ENCODE assay signal across 8 mouse cellular contexts in the genomic region with DNA sequence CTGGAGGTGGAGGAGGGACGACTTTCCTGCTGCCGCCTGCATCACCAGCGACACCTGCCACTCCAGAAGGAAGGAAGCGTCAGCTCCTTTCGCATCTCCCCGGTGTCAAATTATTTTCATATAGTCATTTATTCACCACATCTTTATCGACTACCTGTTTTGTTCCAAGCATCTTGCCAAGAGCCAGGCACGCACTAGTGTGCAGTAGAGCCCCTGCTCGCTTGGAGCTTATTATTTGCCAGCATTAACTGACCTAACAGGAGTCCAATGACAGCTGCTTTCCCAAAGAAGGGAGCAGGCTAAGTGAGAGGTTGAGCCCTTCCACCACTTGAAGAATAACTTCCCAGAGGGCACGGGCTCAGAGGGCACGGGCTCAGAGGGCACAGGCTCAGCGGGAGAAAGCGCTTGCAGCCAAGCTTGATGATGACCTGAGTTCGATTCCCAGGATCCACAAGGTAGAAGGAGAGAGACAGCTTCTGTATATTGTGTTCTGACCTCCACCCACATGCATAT. TPM values are rescaled to one million over a fixed set of nuclear protein-coding genes. Genes with fewer than 3 reads are reported as not detected.
A peak's percentile ranks its signal among the peaks of the same experiment; 100 is the strongest.
DNase-seq lines count a peak whose midpoint lies in the region; ATAC-seq and TF ChIP-seq lines count a peak whose summit lies in the region.

TSS of gene Cyfip2 (minus strand) at position 337 of the 513 bp plus-strand sequence.

- peak within 1 kb of the TSS; percentile 82 for H3K9ac ChIP-seq in heart, embryonic 12.5 days
- peak within 1 kb of the TSS; percentile 76 for H3K9ac ChIP-seq in kidney, embryonic 16.5 days (replicated peaks; ENCODE audit: low read length)
- H3K9ac ChIP-seq in liver, embryonic 16.5 days (ENCODE audit: low read depth, low read length) = peak within 1 kb of the TSS; percentile 59
- H3K9ac ChIP-seq in stomach, postnatal 0 days (ENCODE audit: low read length) = peak within 1 kb of the TSS; percentile 47

- H3K4me2 ChIP-seq in heart, embryonic 12.5 days = peak within 1 kb of the TSS; percentile 97
- H3K4me2 ChIP-seq in kidney, embryonic 16.5 days (replicated peaks; ENCODE audit: low read depth, low read length) = peak within 1 kb of the TSS; percentile 95
- peak within 1 kb of the TSS; percentile 79 for H3K4me2 ChIP-seq in liver, embryonic 16.5 days (ENCODE audit: low read depth, low read length)
- H3K4me2 ChIP-seq in stomach, postnatal 0 days (replicated peaks; ENCODE audit: low read depth) = peak within 1 kb of the TSS; percentile 99

- peaks cover 5% of the 10 kb centered on the region for H3K4me1 ChIP-seq in heart, embryonic 12.5 days (replicated peaks)
- peaks cover 24% of the 10 kb centered on the region for H3K4me1 ChIP-seq in kidney, embryonic 16.5 days (ENCODE audit: insufficient read depth, low read length)
- peaks cover 10% of the 10 kb centered on the region for H3K4me1 ChIP-seq in liver, embryonic 16.5 days (ENCODE audit: control insufficient read depth, low read depth, low read length)
- H3K4me1 ChIP-seq in stomach, postnatal 0 days (replicated peaks; ENCODE audit: control insufficient read depth, insufficient read depth) = peaks cover 5% of the 10 kb centered on the region; the same call in 1 of the 2 replicates

- TF ChIP-seq EP300 in stomach, postnatal 0 days (optimal IDR thresholded peaks at IDR 0.05) = no peak

- TF ChIP-seq CTCF in stomach, postnatal 0 days (IDR thresholded peaks at IDR 0.05; ENCODE audit: low read depth) = no peak

- peak; percentile 62 for ATAC-seq in heart, embryonic 12.5 days (ENCODE audit: insufficient number of reproducible peaks, low FRiP score)
- ATAC-seq in kidney, embryonic 16.5 days (ENCODE audit: low FRiP score, low TSS enrichment) = peak; percentile 36; the same call in 1 of the 2 replicates
- ATAC-seq in liver, embryonic 16.5 days (ENCODE audit: low read depth) = no peak
- ATAC-seq in stomach, postnatal 0 days (ENCODE audit: low FRiP score, low TSS enrichment) = no peak

- H3K27me3 ChIP-seq in heart, embryonic 12.5 days (replicated peaks) = peaks cover 35% of the 10 kb centered on the region
- H3K27me3 ChIP-seq in kidney, embryonic 16.5 days (ENCODE audit: insufficient read depth, low read length) = no peaks in the 10 kb centered on the region
- peaks cover 13% of the 10 kb centered on the region for H3K27me3 ChIP-seq in liver, embryonic 16.5 days (ENCODE audit: control insufficient read depth, insufficient read depth, low read depth, low read length)
- no peaks in the 10 kb centered on the region for H3K27me3 ChIP-seq in stomach, postnatal 0 days (ENCODE audit: control insufficient read depth, insufficient read depth, low read length)

- no peak for DNase-seq in layer of hippocampus, adult 8-10 months (ENCODE audit: low spot score in 2 of 2)
- DNase-seq in layer of hippocampus, adult 9-11 months = no peak
- peak; percentile 52 to 64 for DNase-seq in cerebellum, postnatal 10 days
- no peak for DNase-seq in stomach, postnatal 0 days (ENCODE audit: low spot score)
- no peak for DNase-seq in spleen, postnatal 36 days (ENCODE audit: low spot score in 2 of 2)

- H3K9me3 ChIP-seq in heart, embryonic 12.5 days (replicated peaks) = no peaks in the 10 kb centered on the region
- H3K9me3 ChIP-seq in kidney, embryonic 16.5 days (ENCODE audit: low read length) = no peaks in the 10 kb centered on the region
- H3K9me3 ChIP-seq in liver, embryonic 16.5 days (replicated peaks; ENCODE audit: control insufficient read depth, low read length) = no peaks in the 10 kb centered on the region
- H3K9me3 ChIP-seq in stomach, postnatal 0 days (ENCODE audit: control insufficient read depth, low read length) = no peaks in the 10 kb centered on the region

- H3K27ac ChIP-seq in heart, embryonic 12.5 days (ENCODE audit: poor library complexity, severe bottlenecking) = no peak within 1 kb of the TSS
- H3K27ac ChIP-seq in kidney, embryonic 16.5 days (ENCODE audit: low read length) = peak within 1 kb of the TSS; percentile 37; the same call in 1 of the 2 replicates
- peak within 1 kb of the TSS; percentile 26; the same call in 1 of the 2 replicates for H3K27ac ChIP-seq in liver, embryonic 16.5 days (ENCODE audit: low read length)
- no peak within 1 kb of the TSS for H3K27ac ChIP-seq in stomach, postnatal 0 days (replicated peaks)

- H3K36me3 ChIP-seq in heart, embryonic 12.5 days = no peaks in the 10 kb centered on the region
- H3K36me3 ChIP-seq in kidney, embryonic 16.5 days (ENCODE audit: insufficient read depth, low read length) = no peaks in the 10 kb centered on the region
- no peaks in the 10 kb centered on the region for H3K36me3 ChIP-seq in liver, embryonic 16.5 days (ENCODE audit: control insufficient read depth, insufficient read depth)
- H3K36me3 ChIP-seq in stomach, postnatal 0 days (ENCODE audit: control insufficient read depth, insufficient read depth, low read length) = no peaks in the 10 kb centered on the region

- peak within 1 kb of the TSS; percentile 63 for H3K4me3 ChIP-seq in heart, embryonic 12.5 days
- H3K4me3 ChIP-seq in kidney, embryonic 16.5 days (ENCODE audit: low read length) = peak within 1 kb of the TSS; percentile 77
- H3K4me3 ChIP-seq in liver, embryonic 16.5 days (ENCODE audit: low read depth, low read length) = peak within 1 kb of the TSS; percentile 68
- H3K4me3 ChIP-seq in stomach, postnatal 0 days (ENCODE audit: low read depth, low read length) = peak within 1 kb of the TSS; percentile 61

- 7% methylated on average over 14 of the region's 14 CpGs for WGBS in heart, embryonic 12.5 days
- 8% methylated on average over 14 of the region's 14 CpGs for WGBS in kidney, embryonic 16.5 days
- whole genome bisulfite sequencing in liver, embryonic 16.5 days (ENCODE audit: insufficient replicate concordance) = 6% methylated on average over 14 of the region's 14 CpGs
- 7% methylated on average over 14 of the region's 14 CpGs for WGBS in stomach, postnatal 0 days

RNA-seq across cellular contexts. Expression of gene Cyfip2, which starts in this region (rescaled TPM):
- total RNA-seq in layer of hippocampus, adult 8-10 months (2022) = 100 to 1,000 TPM; 481 to 545 (median 513) TPM
- 6.2 and 6.5 TPM in 2 replicates for polyA plus RNA-seq in heart, embryonic 12.5 days (2016; fragmentation: Nextera tagmentation; extraction: Ambion mirVana)
- 17.7 and 18.1 TPM in 2 replicates for polyA plus RNA-seq in kidney, embryonic 16.5 days (2015; fragmentation: Nextera tagmentation; extraction: Ambion mirVana)
- polyA plus RNA-seq in liver, embryonic 16.5 days (2015; fragmentation: Nextera tagmentation; extraction: Ambion mirVana) = 4.6 and 5.7 TPM in 2 replicates
- 2.8 and 3.0 TPM in 2 replicates for polyA plus RNA-seq in stomach, postnatal 0 days (2015; fragmentation: Nextera tagmentation; extraction: Ambion mirVana)

Comparison
In these comparisons a context has a peak if more than half of its experiments do, and no peak if none do; other contexts are left out.
1. DNase-seq: peak in cerebellum, postnatal 10 days (2 of 2); none in layer of hippocampus, adult 8-10 months (0 of 2), layer of hippocampus, adult 9-11 months (single experiment), stomach, postnatal 0 days (single experiment) and spleen, postnatal 36 days (0 of 2).
2. ATAC-seq: peak in heart, embryonic 12.5 days (single experiment) and kidney, embryonic 16.5 days (single experiment); none in liver, embryonic 16.5 days (single experiment) and stomach, postnatal 0 days (single experiment).
3. H3K27ac ChIP-seq: peak in kidney, embryonic 16.5 days (single experiment) and liver, embryonic 16.5 days (single experiment); none in heart, embryonic 12.5 days (single experiment) and stomach, postnatal 0 days (single experiment).
4. Peak in every context shown above with its lines, with median percentiles within 50 percentile points of each other: H3K4me2 ChIP-seq, H3K4me3 ChIP-seq and H3K9ac ChIP-seq.